In the genomic region with DNA sequence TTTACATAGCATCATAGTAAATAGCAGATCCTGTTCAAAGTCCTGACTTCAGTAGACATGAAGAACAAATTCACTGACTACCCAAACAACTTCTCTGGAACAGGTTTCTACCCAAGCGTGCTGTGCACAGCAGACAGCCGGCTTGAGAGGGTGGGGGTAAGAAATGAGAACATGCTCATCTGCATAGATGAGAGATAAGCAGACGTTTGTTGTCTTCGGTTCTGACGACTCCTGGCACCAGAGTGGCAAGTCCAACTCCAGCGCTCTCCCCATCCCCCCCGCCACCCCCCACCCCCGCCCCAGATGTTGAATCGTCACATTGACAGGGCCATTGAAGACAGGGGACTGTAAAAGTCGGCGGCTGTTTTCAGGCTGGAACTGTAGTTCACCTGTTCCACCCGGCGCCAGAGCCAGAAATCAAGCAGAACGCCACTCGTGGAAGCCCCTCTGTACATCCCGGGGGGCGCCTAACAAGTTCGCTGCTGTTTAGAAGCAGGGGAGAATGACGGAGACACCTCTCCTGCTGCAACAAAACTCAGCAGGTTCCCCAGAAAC, we compare ENCODE assay signal across 8 mouse cellular contexts. TPM values are rescaled to one million over a fixed set of nuclear protein-coding genes. Genes with fewer than 3 reads are reported as not detected.
DNase-seq lines count a peak whose midpoint lies in the region; ATAC-seq and TF ChIP-seq lines count a peak whose summit lies in the region.

No protein-coding gene starts in this region.

- TF ChIP-seq CTCF in CH12.LX (conservative IDR thresholded peaks at IDR 0.05 in 1 of 2, IDR thresholded peaks at IDR 0.05 in 1 of 2; ENCODE audit: low read depth in 2 of 2, low read length in 2 of 2) = no peak

- H3K36me3 ChIP-seq in kidney, embryonic 14.5 days (ENCODE audit: control insufficient read depth, insufficient read depth, low read length) = no peaks in the 10 kb centered on the region
- no peaks in the 10 kb centered on the region for H3K36me3 ChIP-seq in CH12.LX (replicated peaks in 1 of 2; ENCODE audit: control insufficient read depth in 1 of 2, insufficient read depth in 1 of 2, low read length in 1 of 2)
- no peaks in the 10 kb centered on the region for H3K36me3 ChIP-seq in hindbrain, embryonic 12.5 days
- H3K36me3 ChIP-seq in stomach, embryonic 14.5 days (ENCODE audit: control insufficient read depth, insufficient read depth, low read length) = no peaks in the 10 kb centered on the region

- dilution Hi-C loops in CH12.LX (cut with MboI; ENCODE audit: extremely low pct_ligation_motif_present, extremely low pct_unique_long_range_greater_than_20kb, low sequenced_read_pairs) = no loop called here

- TF ChIP-seq RAD21 in CH12.LX (IDR thresholded peaks at IDR 0.05; ENCODE audit: low read depth, low read length) = no peak

- DNase-seq in kidney, adult 18-20 months = no peak
- no peak for DNase-seq in CH12.LX (ENCODE audit: extremely low read depth)
- peak; percentile 54 for DNase-seq in c-Kit-positive CD71-positive TER-119-negative erythroid progenitor cells, embryonic 14.5 days (ENCODE audit: low read depth)
- DNase-seq in gastrocnemius, adult 18-20 months (ENCODE audit: low spot score) = no peak

- H3K79me2 ChIP-seq in CH12.LX (replicated peaks; ENCODE audit: control insufficient read depth, extremely low read depth, insufficient read depth, poor library complexity, severe bottlenecking) = no peaks in the 10 kb centered on the region

- TF ChIP-seq POLR2A in CH12.LX (IDR thresholded peaks at IDR 0.05; ENCODE audit: low read depth, low read length) = no peak

- WGBS in kidney, embryonic 14.5 days = 0% methylated on average over 19 of the region's 19 CpGs
- WGBS in hindbrain, embryonic 12.5 days = 1% methylated on average over 19 of the region's 19 CpGs
- WGBS in stomach, embryonic 14.5 days = 1% methylated on average over 19 of the region's 19 CpGs

- peak overlapping the region; percentile 83 for H3K4me3 ChIP-seq in kidney, embryonic 14.5 days (ENCODE audit: low read length)
- H3K4me3 ChIP-seq in CH12.LX (replicated peaks in 1 of 3; ENCODE audit: low read depth in 2 of 3, low read length in 2 of 3, poor library complexity in 1 of 3) = peak overlapping the region; percentile 38 to 90 (median 75)
- peak overlapping the region; percentile 82 for H3K4me3 ChIP-seq in hindbrain, embryonic 12.5 days
- peak overlapping the region; percentile 62 for H3K4me3 ChIP-seq in stomach, embryonic 14.5 days (ENCODE audit: low read depth, low read length)

- H3K27me3 ChIP-seq in kidney, embryonic 14.5 days (ENCODE audit: control insufficient read depth, insufficient read depth, low read length) = no peaks in the 10 kb centered on the region; the same call in none of the 2 replicates
- H3K27me3 ChIP-seq in CH12.LX (replicated peaks) = peaks cover 39% of the 10 kb centered on the region
- peaks cover 26% of the 10 kb centered on the region for H3K27me3 ChIP-seq in hindbrain, embryonic 12.5 days
- H3K27me3 ChIP-seq in stomach, embryonic 14.5 days (ENCODE audit: control insufficient read depth, insufficient read depth, low read length) = 0 out of 2 replicates have a peak, but pooled peaks cover 4% of the 10 kb centered on the region

- H3K9ac ChIP-seq in kidney, embryonic 14.5 days (ENCODE audit: low read depth, low read length) = peak overlapping the region; percentile 77
- peak overlapping the region; percentile 27 for H3K9ac ChIP-seq in CH12.LX (ENCODE audit: insufficient read depth, low read depth)
- H3K9ac ChIP-seq in hindbrain, embryonic 12.5 days = peak overlapping the region; percentile 79
- H3K9ac ChIP-seq in stomach, embryonic 14.5 days (replicated peaks; ENCODE audit: low read depth, low read length) = 0 out of 2 replicates have a peak overlapping the region, but pooled peaks have one; percentile 34

- H3K4me2 ChIP-seq in kidney, embryonic 14.5 days (replicated peaks; ENCODE audit: low read depth, low read length) = peak overlapping the region; percentile 94
- H3K4me2 ChIP-seq in CH12.LX (ENCODE audit: insufficient read depth, low read depth, poor library complexity, severe bottlenecking) = peak overlapping the region; percentile 95
- H3K4me2 ChIP-seq in hindbrain, embryonic 12.5 days (replicated peaks) = peak overlapping the region; percentile 96
- peak overlapping the region; percentile 84 for H3K4me2 ChIP-seq in stomach, embryonic 14.5 days (replicated peaks; ENCODE audit: low read depth, low read length)

- in situ Hi-C loops in CH12.LX (cut with MboI; ENCODE audit: low pct_ligation_motif_present, low pct_unique_long_range_greater_than_20kb, low sequenced_read_pairs) = no loop called here

- ATAC-seq in kidney, embryonic 14.5 days (ENCODE audit: low FRiP score, low TSS enrichment) = no peak
- no peak for ATAC-seq in hindbrain, embryonic 12.5 days (ENCODE audit: low FRiP score)
- peak; percentile 61 for ATAC-seq in megakaryocyte-erythroid progenitor cell, adult 5-6 weeks (replicated peaks; ENCODE audit: low FRiP score, low TSS enrichment, poor library complexity, severe bottlenecking)
- ATAC-seq in stomach, embryonic 14.5 days (ENCODE audit: insufficient number of reproducible peaks, insufficient read depth, low FRiP score, low read depth) = 0 out of 2 replicates have a peak, but pooled peaks have one; percentile 29

- H3K9me3 ChIP-seq in kidney, embryonic 14.5 days (ENCODE audit: control insufficient read depth, low read length) = no peaks in the 10 kb centered on the region
- no peaks in the 10 kb centered on the region for H3K9me3 ChIP-seq in CH12.LX (replicated peaks; ENCODE audit: low read length)
- H3K9me3 ChIP-seq in hindbrain, embryonic 12.5 days (replicated peaks) = no peaks in the 10 kb centered on the region
- H3K9me3 ChIP-seq in stomach, embryonic 14.5 days (ENCODE audit: control insufficient read depth, low read depth, low read length) = no peaks in the 10 kb centered on the region

- TF ChIP-seq EP300 in CH12.LX (IDR thresholded peaks at IDR 0.05; ENCODE audit: low read length) = no peak

- no peak overlapping the region for H3K27ac ChIP-seq in kidney, embryonic 14.5 days (ENCODE audit: low read depth, low read length)
- no peak overlapping the region for H3K27ac ChIP-seq in CH12.LX (ENCODE audit: insufficient read depth, low read depth)
- no peak overlapping the region for H3K27ac ChIP-seq in hindbrain, embryonic 12.5 days
- H3K27ac ChIP-seq in stomach, embryonic 14.5 days (ENCODE audit: low read length) = no peak overlapping the region

- 0 out of 2 replicates have a peak, but pooled peaks cover 13% of the 10 kb centered on the region for H3K4me1 ChIP-seq in kidney, embryonic 14.5 days (ENCODE audit: control insufficient read depth, insufficient read depth, low read length)
- peaks cover 3 to 13% of the 10 kb centered on the region in 2 experiments; a peak in 2 of 4 replicates for H3K4me1 ChIP-seq in CH12.LX (ENCODE audit: control insufficient read depth in 1 of 2, insufficient read depth in 2 of 2)
- H3K4me1 ChIP-seq in hindbrain, embryonic 12.5 days = peaks cover 27% of the 10 kb centered on the region
- H3K4me1 ChIP-seq in stomach, embryonic 14.5 days (ENCODE audit: control insufficient read depth, insufficient read depth, low read length) = peaks cover 15% of the 10 kb centered on the region

TF ChIP-seq in CH12.LX, 34 proteins besides CTCF, POLR2A, EP300 and RAD21:
- TF ChIP-seq SMC3 (IDR thresholded peaks at IDR 0.05; ENCODE audit: low read depth, low read length) (no peak), MYC (IDR thresholded peaks at IDR 0.05; ENCODE audit: low read depth, low read length) (no peak), USF2 (conservative IDR thresholded peaks at IDR 0.05; ENCODE audit: low read depth, low read length) (no peak), ETS1 (conservative IDR thresholded peaks at IDR 0.05; ENCODE audit: low read depth, low read length) (no peak), UBTF (IDR thresholded peaks at IDR 0.05; ENCODE audit: low read depth, low read length) (0 out of 2 replicates have a peak, but pooled peaks have one; percentile 12)

RNA-seq across cellular contexts. Expression of a gene that starts 0.7 kb away (rescaled TPM):
- 3.1 and 3.3 TPM in 2 replicates for polyA plus RNA-seq in kidney, embryonic 14.5 days (2014; fragmentation: Nextera tagmentation; extraction: Ambion mirVana)
- total RNA-seq in CH12.LX (2012; rRNA removed) = 0.92 and 1.7 TPM in 2 replicates
- total RNA-seq in CH12.LX (2014; rRNA removed) = 1.9 and 2.0 TPM in 2 replicates
- 2.9 and 3.7 TPM in 2 replicates for polyA plus RNA-seq in CH12.LX (2012; ENCODE audit: insufficient read length, low read depth)
- polyA plus RNA-seq in hindbrain, embryonic 12.5 days (2016; fragmentation: Nextera tagmentation; extraction: Ambion mirVana) = 1.6 and 2.3 TPM in 2 replicates
- 20.8 and 25.4 TPM in 2 replicates for total RNA-seq in megakaryocyte-erythroid progenitor cell, adult 5-6 weeks (2014; fragmentation: Nextera tagmentation)
- 8.4 and 10.6 TPM in 2 replicates for total RNA-seq in megakaryocyte-erythroid progenitor cell, adult 5-6 weeks (2017)
- 1.8 and 2.5 TPM in 2 replicates for polyA plus RNA-seq in stomach, embryonic 14.5 days (2014; fragmentation: Nextera tagmentation; extraction: Ambion mirVana)
- under 1 TPM; 0.34 to 0.50 TPM for total RNA-seq in gastrocnemius, adult 18-20 months (2021)

Comparison
In these comparisons a context has a peak if more than half of its experiments do, and no peak if none do; other contexts are left out.
1. ATAC-seq: peak in megakaryocyte-erythroid progenitor cell, adult 5-6 weeks (single experiment) and stomach, embryonic 14.5 days (single experiment); none in kidney, embryonic 14.5 days (single experiment) and hindbrain, embryonic 12.5 days (single experiment).
2. H3K9ac ChIP-seq: peak in every context shown above with its lines; median percentile 79 in hindbrain, embryonic 12.5 days; 77 in kidney, embryonic 14.5 days; 34 in stomach, embryonic 14.5 days; 27 in CH12.LX.
3. Peak in every context shown above with its lines, with median percentiles within 50 percentile points of each other: H3K4me2 ChIP-seq and H3K4me3 ChIP-seq.